Mouse (Mus musculus): ENCODE measurements around the gene Pcolce. TPM values are rescaled to one million over a fixed set of nuclear protein-coding genes. Genes with fewer than 3 reads are reported as not detected.

The Pcolce gene
- polyA plus RNA-seq, 1 experiment from 2014 or later, result 128 TPM

DNA sequence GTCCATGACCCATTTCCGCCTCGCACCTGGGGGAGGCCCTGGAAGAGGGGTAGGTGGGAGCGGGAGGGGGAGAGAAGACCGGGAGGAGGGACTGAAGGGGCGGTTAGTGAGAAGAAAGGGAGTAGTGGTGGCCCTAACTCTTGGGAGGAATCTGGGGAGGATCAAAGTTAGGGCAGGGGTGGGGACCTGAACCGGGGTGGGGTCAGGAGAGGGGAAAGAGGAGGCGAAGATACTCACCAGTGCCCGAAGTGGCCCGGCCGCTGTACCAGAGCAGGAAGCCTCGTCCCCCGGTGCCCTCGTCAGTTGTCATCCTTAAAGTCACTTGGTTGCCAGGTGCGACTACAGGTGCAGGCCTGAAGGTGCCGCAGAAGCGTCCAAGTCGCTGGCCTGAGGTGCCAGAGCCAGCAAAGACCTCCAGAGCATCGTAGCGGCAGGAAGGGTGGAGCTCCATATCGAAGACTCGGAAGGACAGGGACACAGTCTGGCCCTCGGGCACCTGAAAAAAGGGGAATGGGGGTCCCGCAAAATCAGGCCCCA lies 4.9 kb downstream of the Pcolce start:
- peaks cover 44% of the 10 kb centered on the region for H3K36me3 ChIP-seq
- H3K4me3 ChIP-seq (replicated peaks), result peak overlapping the region; percentile 43
- ATAC-seq (ENCODE audit: insufficient number of reproducible peaks, insufficient read depth, low FRiP score, low TSS enrichment, low read depth), result no peak
- H3K27ac ChIP-seq, result peak overlapping the region; percentile 99
- no peaks in the 10 kb centered on the region for H3K9me3 ChIP-seq
- H3K9ac ChIP-seq (replicated peaks), result peak overlapping the region; percentile 51
- WGBS, result 12% methylated on average over 23 of the region's 23 CpGs
- peaks cover 66% of the 10 kb centered on the region for H3K4me1 ChIP-seq (replicated peaks)
- H3K27me3 ChIP-seq, result no peaks in the 10 kb centered on the region
- peak overlapping the region; percentile 72 for H3K4me2 ChIP-seq

- H3K27ac ChIP-seq, result 0 out of 2 replicates have a peak overlapping the region, but pooled peaks have one; percentile 99
- no peaks in the 10 kb centered on the region for H3K27me3 ChIP-seq
- H3K4me1 ChIP-seq (replicated peaks), result peaks cover 64% of the 10 kb centered on the region
- no peaks in the 10 kb centered on the region for H3K9me3 ChIP-seq
- peak overlapping the region; percentile 43 for H3K4me3 ChIP-seq (replicated peaks)
- H3K36me3 ChIP-seq, result peaks cover 47% of the 10 kb centered on the region
- no peak for ATAC-seq (ENCODE audit: insufficient number of reproducible peaks, insufficient read depth, low FRiP score, low TSS enrichment, low read depth)
- peak overlapping the region; percentile 72 for H3K4me2 ChIP-seq
- WGBS, result 20% methylated on average over 26 of the region's 26 CpGs
- H3K9ac ChIP-seq (replicated peaks), result peak overlapping the region; percentile 51
Measured at GRCm38 (mm10) chr5:137607860-137608653, 5.5 kb downstream of the Pcolce start.

- Histone ChIP-seq H3K4me1 (replicated peaks) (peaks cover 36% of the 10 kb centered on the region), H3K9me3 (no peaks in the 10 kb centered on the region), H3K36me3 (peaks cover 46% of the 10 kb centered on the region), H3K4me2 (peak overlapping the region; percentile 94), H3K27ac (peak overlapping the region; percentile 84; the same call in 1 of the 2 replicates), H3K9ac (replicated peaks) (peak overlapping the region; percentile 60), H3K4me3 (replicated peaks) (peak overlapping the region; percentile 72), H3K27me3 (no peaks in the 10 kb centered on the region)
- WGBS, result under 1% methylated on average over 22 of the region's 22 CpGs
- no peak for ATAC-seq (ENCODE audit: insufficient number of reproducible peaks, insufficient read depth, low FRiP score, low TSS enrichment, low read depth)
Measured at GRCm38 (mm10) chr5:137601365-137601729, 12.2 kb downstream of the Pcolce start.

- Histone ChIP-seq H3K4me2 (peak within 1 kb of the TSS; percentile 94), H3K4me3 (replicated peaks) (peak within 1 kb of the TSS; percentile 72), H3K27me3 (no peaks in the 10 kb centered on the region), H3K27ac (peak within 1 kb of the TSS; percentile 84), H3K4me1 (replicated peaks) (peaks cover 36% of the 10 kb centered on the region), H3K9me3 (no peaks in the 10 kb centered on the region), H3K9ac (replicated peaks) (peak within 1 kb of the TSS; percentile 83), H3K36me3 (peaks cover 40% of the 10 kb centered on the region)
- ATAC-seq (ENCODE audit: insufficient number of reproducible peaks, insufficient read depth, low FRiP score, low TSS enrichment, low read depth), result peak; percentile 91
- under 1% methylated on average over 41 of the region's 41 CpGs for WGBS
Measured at GRCm38 (mm10) chr5:137600619-137601364, 12.8 kb downstream of the Pcolce start, which contains the start of gene Mospd3. Mospd3 (minus strand) TSS chr5:137601058.

GRCm38 (mm10) chr5:137600281-137600618 lies 13.3 kb downstream of the Pcolce start:
- H3K9ac ChIP-seq (replicated peaks), result peak overlapping the region; percentile 83
- ATAC-seq (ENCODE audit: insufficient number of reproducible peaks, insufficient read depth, low FRiP score, low TSS enrichment, low read depth), result peak; percentile 61
- peaks cover 35% of the 10 kb centered on the region for H3K36me3 ChIP-seq
- H3K4me3 ChIP-seq (replicated peaks), result peak overlapping the region; percentile 72
- H3K4me2 ChIP-seq, result peak overlapping the region; percentile 94
- no peaks in the 10 kb centered on the region for H3K9me3 ChIP-seq
- no peaks in the 10 kb centered on the region for H3K27me3 ChIP-seq
- 2% methylated on average over 19 of the region's 19 CpGs for WGBS
- H3K27ac ChIP-seq, result peak overlapping the region; percentile 17
- peaks cover 36% of the 10 kb centered on the region for H3K4me1 ChIP-seq (replicated peaks)

DNA sequence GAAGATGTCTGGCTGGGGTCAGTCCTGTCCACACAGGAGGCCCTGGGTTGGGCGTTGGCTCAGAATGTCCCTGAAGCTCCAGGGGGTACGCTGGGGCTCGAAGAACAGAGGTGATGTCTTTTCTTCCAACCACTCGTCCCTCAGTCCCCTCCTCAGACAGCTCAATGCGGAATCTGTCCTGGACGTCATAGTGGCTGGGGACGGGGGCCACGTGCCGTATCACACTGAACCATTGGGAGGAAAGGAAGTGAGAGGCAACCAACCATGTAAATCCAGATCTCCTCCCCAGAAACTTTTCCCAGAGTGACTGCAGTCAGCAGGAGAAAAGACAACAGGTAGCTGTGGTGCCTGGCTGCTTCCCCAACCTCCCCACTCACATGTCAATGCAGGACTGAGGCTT lies 14.0 kb downstream of the Pcolce start:
- H3K9me3 ChIP-seq, result no peaks in the 10 kb centered on the region
- 78% methylated on average over 9 of the region's 9 CpGs for WGBS
- peak overlapping the region; percentile 94 for H3K4me2 ChIP-seq
- H3K27ac ChIP-seq, result peak overlapping the region; percentile 17; the same call in 1 of the 2 replicates
- H3K36me3 ChIP-seq, result peaks cover 28% of the 10 kb centered on the region
- H3K27me3 ChIP-seq, result no peaks in the 10 kb centered on the region
- H3K4me1 ChIP-seq (replicated peaks), result peaks cover 36% of the 10 kb centered on the region
- H3K9ac ChIP-seq (replicated peaks), result peak overlapping the region; percentile 83
- no peak for ATAC-seq (ENCODE audit: insufficient number of reproducible peaks, insufficient read depth, low FRiP score, low TSS enrichment, low read depth)
- H3K4me3 ChIP-seq (replicated peaks), result peak overlapping the region; percentile 72

- Histone ChIP-seq H3K4me1 (replicated peaks) (peaks cover 30% of the 10 kb centered on the region), H3K27me3 (no peaks in the 10 kb centered on the region), H3K9me3 (no peaks in the 10 kb centered on the region), H3K36me3 (peaks cover 17% of the 10 kb centered on the region), H3K27ac (no peak overlapping the region), H3K9ac (replicated peaks) (no peak overlapping the region), H3K4me2 (no peak overlapping the region), H3K4me3 (replicated peaks) (no peak overlapping the region)
- 86% methylated on average over 2 of the region's 2 CpGs for WGBS
- ATAC-seq (ENCODE audit: insufficient number of reproducible peaks, insufficient read depth, low FRiP score, low TSS enrichment, low read depth), result no peak
Measured at GRCm38 (mm10) chr5:137598100-137598826, 15.3 kb downstream of the Pcolce start.

DNA sequence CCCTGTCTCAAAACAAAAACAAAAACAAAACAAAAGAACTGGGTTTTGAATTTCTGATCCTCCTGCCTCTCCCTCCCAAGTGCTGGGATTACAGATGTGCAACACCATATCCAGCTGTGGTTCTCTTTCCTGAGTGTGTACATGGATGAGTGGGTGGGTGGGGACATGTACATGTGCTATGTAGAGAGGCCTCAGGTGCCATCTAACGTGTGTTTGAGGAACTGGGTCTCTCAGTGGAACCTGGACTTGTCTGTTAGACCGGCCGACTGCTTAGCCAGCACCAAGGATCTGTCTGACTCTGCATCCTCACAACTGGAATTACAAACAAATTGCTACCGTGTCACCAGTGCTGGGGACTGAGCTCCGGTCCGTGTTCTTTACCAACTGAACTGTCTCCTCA lies 16.0 kb downstream of the Pcolce start:
- ATAC-seq (ENCODE audit: insufficient number of reproducible peaks, insufficient read depth, low FRiP score, low TSS enrichment, low read depth), result no peak
- peaks cover 17% of the 10 kb centered on the region for H3K36me3 ChIP-seq
- H3K27ac ChIP-seq, result no peak overlapping the region
- peaks cover 24% of the 10 kb centered on the region for H3K4me1 ChIP-seq (replicated peaks)
- no peak overlapping the region for H3K9ac ChIP-seq (replicated peaks)
- H3K9me3 ChIP-seq, result no peaks in the 10 kb centered on the region
- H3K4me3 ChIP-seq (replicated peaks), result no peak overlapping the region
- WGBS, result 96% methylated on average over 6 of the region's 6 CpGs
- no peaks in the 10 kb centered on the region for H3K27me3 ChIP-seq
- H3K4me2 ChIP-seq, result no peak overlapping the region

GRCm38 (mm10) chr5:137596601-137597261 lies 16.9 kb downstream of the Pcolce start:
- peaks cover 17% of the 10 kb centered on the region for H3K36me3 ChIP-seq
- H3K4me2 ChIP-seq, result peak overlapping the region; percentile 21; the same call in 1 of the 2 replicates
- WGBS, result 28% methylated on average over 26 of the region's 30 CpGs
- H3K27ac ChIP-seq, result no peak overlapping the region
- H3K27me3 ChIP-seq, result no peaks in the 10 kb centered on the region
- no peak overlapping the region for H3K9ac ChIP-seq (replicated peaks)
- no peaks in the 10 kb centered on the region for H3K9me3 ChIP-seq
- ATAC-seq (ENCODE audit: insufficient number of reproducible peaks, insufficient read depth, low FRiP score, low TSS enrichment, low read depth), result no peak
- H3K4me1 ChIP-seq (replicated peaks), result peaks cover 15% of the 10 kb centered on the region
- H3K4me3 ChIP-seq (replicated peaks), result 0 out of 2 replicates have a peak overlapping the region, but pooled peaks have one; percentile 1

- no peak overlapping the region for H3K9ac ChIP-seq (replicated peaks)
Measured at GRCm38 (mm10) chr5:137595921-137596320, 17.7 kb downstream of the Pcolce start.

More at GRCm38 (mm10) chr5:137595921-137596320, 17.7 kb downstream of the Pcolce start:
- ATAC-seq (ENCODE audit: insufficient number of reproducible peaks, insufficient read depth, low FRiP score, low TSS enrichment, low read depth), result no peak
- Histone ChIP-seq H3K4me3 (replicated peaks) (no peak overlapping the region), H3K36me3 (peaks cover 17% of the 10 kb centered on the region), H3K27me3 (no peaks in the 10 kb centered on the region), H3K27ac (no peak overlapping the region), H3K4me2 (no peak overlapping the region), H3K9me3 (no peaks in the 10 kb centered on the region), H3K4me1 (replicated peaks) (peaks cover 15% of the 10 kb centered on the region)
- WGBS, result 77% methylated on average over 7 of the region's 7 CpGs

Measured in limb, embryonic 12.5 days (tissue).